Mouse (Mus musculus) heart, embryonic 14.5 days (tissue): ENCODE results near the gene Drap1. TPM values are rescaled to one million over a fixed set of nuclear protein-coding genes. Genes with fewer than 3 reads are reported as not detected.

Experiments
- ATAC-seq: fragments of 200-750 bp; cut with Nextera tagmentation; 2 replicates; pipeline ENCODE4 v1.8.0; 2017; ENCODE audit warnings: low read depth, moderate TSS enrichment; ENCODE audit not compliant: insufficient number of reproducible peaks, insufficient read depth, low FRiP score
- H3K27ac ChIP-seq, 2 experiments: fragments of 200-500 bp in 1 of 2; fragments of 300-500 bp in 1 of 2; sonication (generic) in 1 of 2; replicated peaks in 1 of 2; 2 replicates each; pipeline ENCODE4 v1.5.1; 2012 to 2014; ENCODE audit warnings: low read depth in 2 of 2, low read length in 2 of 2, control low read depth in 1 of 2, mild to moderate bottlenecking in 1 of 2, mixed read lengths in 1 of 2; ENCODE audit not compliant: control insufficient read depth in 1 of 2, insufficient read depth in 1 of 2
- H3K27me3 ChIP-seq: fragments of 300-500 bp; sonication (generic); 2 replicates; pipeline ENCODE4 v1.6.1; 2014; ENCODE audit warnings: mild to moderate bottlenecking, low read length, control low read depth; ENCODE audit not compliant: control insufficient read depth, insufficient read depth
- H3K36me3 ChIP-seq: fragments of 300-500 bp; sonication (generic); 2 replicates; pipeline ENCODE4 v1.6.1; 2014; ENCODE audit warnings: mild to moderate bottlenecking, control low read depth, low read length, mixed read lengths; ENCODE audit not compliant: control insufficient read depth, insufficient read depth
- H3K4me1 ChIP-seq, 2 experiments: fragments of 200-500 bp in 1 of 2; fragments of 300-500 bp in 1 of 2; sonication (generic) in 1 of 2; 2 replicates each; pipeline ENCODE4 v1.6.1; 2012 to 2014; ENCODE audit warnings: low read length in 2 of 2, control low read depth in 1 of 2, mixed read lengths in 1 of 2; ENCODE audit not compliant: control insufficient read depth in 2 of 2, insufficient read depth in 2 of 2
- H3K4me2 ChIP-seq: fragments of 300-500 bp; sonication (generic); 2 replicates; pipeline ENCODE4 v1.6.1; 2014; ENCODE audit warnings: mild to moderate bottlenecking, low read length
- H3K4me3 ChIP-seq, 2 experiments: fragments of 200-500 bp in 1 of 2; fragments of 300-500 bp in 1 of 2; sonication (generic) in 1 of 2; 2 replicates each; pipeline ENCODE4 v1.5.1; 2012 to 2014; ENCODE audit warnings: low read length in 2 of 2, mild to moderate bottlenecking in 2 of 2, control low read depth in 1 of 2, low read depth in 1 of 2, moderate library complexity in 1 of 2; ENCODE audit not compliant: control insufficient read depth in 1 of 2, insufficient read depth in 1 of 2
- H3K9ac ChIP-seq: fragments of 300-500 bp; sonication (generic); 2 replicates; pipeline ENCODE4 v1.6.1; 2014; ENCODE audit warnings: mild to moderate bottlenecking, low read length
- H3K9me3 ChIP-seq: fragments of 300-500 bp; sonication (generic); 2 replicates; pipeline ENCODE4 v1.6.1; 2016; ENCODE audit warnings: low read length, control low read depth; ENCODE audit not compliant: control insufficient read depth
- WGBS: fragments of 180-500 bp; shearing (Covaris S2); extraction: QIAGEN DNeasy Blood & Tissue Kit; methylation state at CpG from one replicate; pipeline ENCODE4 v1.1.7; 2014; 5-methylcytosine and 5-hydroxymethylcytosine counted together
- polyA plus RNA-seq: library from polyadenylated mRNA; unstranded; fragments of >200 nt; fragmentation: Nextera tagmentation; extraction: Ambion mirVana; gene quantifications from 2 replicates; pipeline ENCODE4 v1.2.1, GENCODE M21; 2014

Gene Drap1
- polyA plus RNA-seq, 1 experiment from 2014 or later = 178 TPM

GRCm38 (mm10) chr19:5414534-5414957 lies 10.2 kb downstream of the Drap1 start:
- WGBS = 46% methylated on average over 2 of the region's 2 CpGs
- no peaks in the 10 kb centered on the region for H3K9me3 ChIP-seq
- no peak overlapping the region for H3K27ac ChIP-seq
- H3K4me3 ChIP-seq = no peak overlapping the region
- ATAC-seq = no peak
- H3K36me3 ChIP-seq = peaks cover 22% of the 10 kb centered on the region
- H3K9ac ChIP-seq = 0 out of 2 replicates have a peak overlapping the region, but pooled peaks have one; percentile 19
- no peak overlapping the region for H3K4me2 ChIP-seq
- H3K27me3 ChIP-seq = no peaks in the 10 kb centered on the region
- H3K4me1 ChIP-seq = peaks cover 0 to 2% of the 10 kb centered on the region in 2 experiments; a peak in 1 of 4 replicates

GRCm38 (mm10) chr19:5413840-5414239 lies 10.9 kb downstream of the Drap1 start:
- Histone ChIP-seq H3K4me3 (no peak overlapping the region), H3K36me3 (peaks cover 16% of the 10 kb centered on the region; the same call in 1 of the 2 replicates), H3K27ac (no peak overlapping the region), H3K9ac (no peak overlapping the region), H3K4me1 (peaks cover 4% of the 10 kb centered on the region in 2 experiments; a peak in 2 of 4 replicates), H3K4me2 (no peak overlapping the region), H3K27me3 (no peaks in the 10 kb centered on the region), H3K9me3 (no peaks in the 10 kb centered on the region)
- 73% methylated on average over 4 of the region's 4 CpGs for WGBS
- ATAC-seq = no peak

- Histone ChIP-seq H3K27me3 (no peaks in the 10 kb centered on the region), H3K4me1 (peaks cover 12 to 19% of the 10 kb centered on the region in 2 experiments), H3K27ac (no peak overlapping the region), H3K4me2 (no peak overlapping the region), H3K9me3 (no peaks in the 10 kb centered on the region), H3K36me3 (no peaks in the 10 kb centered on the region), H3K9ac (no peak overlapping the region), H3K4me3 (no peak overlapping the region)
- 48% methylated on average over 5 of the region's 5 CpGs for WGBS
- ATAC-seq = no peak
Measured at GRCm38 (mm10) chr19:5411961-5412360, 12.8 kb downstream of the Drap1 start.

- H3K4me2 ChIP-seq = no peak overlapping the region
- no peak for ATAC-seq
- WGBS = 72% methylated on average over 5 of the region's 5 CpGs
Measured at GRCm38 (mm10) chr19:5410641-5411040, 14.1 kb downstream of the Drap1 start.

GRCm38 (mm10) chr19:5409068-5409467 lies 15.7 kb downstream of the Drap1 start:
- no peak for ATAC-seq
- no peaks in the 10 kb centered on the region for H3K27me3 ChIP-seq
- no peak overlapping the region for H3K4me2 ChIP-seq
- peak overlapping the region; percentile 52 to 56 for H3K27ac ChIP-seq
- H3K9ac ChIP-seq = no peak overlapping the region
- no peaks in the 10 kb centered on the region for H3K36me3 ChIP-seq
- WGBS = 79% methylated on average over 5 of the region's 5 CpGs
- H3K9me3 ChIP-seq = no peaks in the 10 kb centered on the region
- H3K4me1 ChIP-seq = peaks cover 13 to 23% of the 10 kb centered on the region in 2 experiments
- H3K4me3 ChIP-seq = no peak overlapping the region

More at GRCm38 (mm10) chr19:5410641-5411040, 14.1 kb downstream of the Drap1 start:
- Histone ChIP-seq H3K4me1 (peaks cover 15 to 23% of the 10 kb centered on the region in 2 experiments), H3K27me3 (no peaks in the 10 kb centered on the region), H3K4me3 (no peak overlapping the region), H3K9me3 (no peaks in the 10 kb centered on the region), H3K9ac (no peak overlapping the region), H3K36me3 (no peaks in the 10 kb centered on the region), H3K27ac (no peak overlapping the region)

- Histone ChIP-seq H3K9ac (no peak overlapping the region), H3K27me3 (no peaks in the 10 kb centered on the region), H3K36me3 (no peaks in the 10 kb centered on the region), H3K4me2 (peak overlapping the region; percentile 74), H3K27ac (peak overlapping the region; percentile 52 to 56), H3K4me1 (peaks cover 13 to 23% of the 10 kb centered on the region in 2 experiments), H3K4me3 (0 out of 4 replicates have a peak overlapping the region, but pooled peaks of 1 of the 2 experiments have one; percentile 67), H3K9me3 (no peaks in the 10 kb centered on the region)
- no peak for ATAC-seq
- 62% methylated on average over 13 of the region's 13 CpGs for WGBS
Measured at GRCm38 (mm10) chr19:5408057-5409001, 16.4 kb downstream of the Drap1 start.

GRCm38 (mm10) chr19:5407133-5407532 lies 17.6 kb downstream of the Drap1 start:
- Histone ChIP-seq H3K9me3 (no peaks in the 10 kb centered on the region), H3K9ac (peak overlapping the region; percentile 83), H3K27ac (peak overlapping the region; percentile 97 to 99), H3K27me3 (no peaks in the 10 kb centered on the region), H3K4me3 (peak overlapping the region; percentile 67 to 70), H3K4me1 (peaks cover 13 to 23% of the 10 kb centered on the region in 2 experiments), H3K36me3 (no peaks in the 10 kb centered on the region), H3K4me2 (peak overlapping the region; percentile 74)
- 12% methylated on average over 7 of the region's 7 CpGs for WGBS
- peak; percentile 52; the same call in 1 of the 2 replicates for ATAC-seq
